Mouse (Mus musculus) right cerebral cortex, postnatal 10 days (tissue): Measurements from ENCODE around the gene Pde4d.

Experiments
- DNase-seq, 2 experiments: peaks; one replicate each; pipeline ENCODE4 v3.0.0; 2021; ENCODE audit warnings: low spot score in 2 of 2

The Pde4d gene

GRCm38 (mm10) chr13:108981144-108981543 lies 531.4 kb downstream of the Pde4d start:
- no peak for DNase-seq

DNA sequence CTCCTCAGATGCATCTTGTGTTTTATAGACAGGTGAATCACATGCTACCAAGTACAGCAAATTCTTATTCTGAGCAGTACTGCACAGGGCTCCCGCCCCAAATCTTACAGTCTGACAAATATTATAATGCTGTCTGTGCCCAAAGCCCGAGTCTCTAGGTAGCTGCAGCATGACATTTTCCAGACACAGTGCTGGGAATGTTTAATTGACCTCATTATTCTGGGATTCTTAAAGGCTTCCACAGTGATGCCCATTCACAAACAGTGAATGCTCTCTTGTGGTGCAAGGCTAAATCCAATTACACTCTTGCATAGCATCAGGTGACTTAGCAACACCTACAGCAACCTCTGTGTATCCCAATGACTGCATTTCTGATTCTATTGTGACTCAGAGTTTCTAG lies 549.0 kb downstream of the Pde4d start:
- DNase-seq, result no peak

- no peak for DNase-seq
Measured at GRCm38 (mm10) chr13:109024703-109025102, 575.0 kb downstream of the Pde4d start.

GRCm38 (mm10) chr13:109047126-109047525 lies 597.4 kb downstream of the Pde4d start:
- peak; percentile 73 to 85 for DNase-seq

GRCm38 (mm10) chr13:109052805-109053204 lies 603.1 kb downstream of the Pde4d start:
- no peak for DNase-seq

- DNase-seq, result peak; percentile 80 to 88
Measured at GRCm38 (mm10) chr13:109053242-109054018, 603.7 kb downstream of the Pde4d start.

GRCm38 (mm10) chr13:109058045-109058444 lies 608.3 kb downstream of the Pde4d start:
- no peak for DNase-seq

- DNase-seq, result no peak
Measured at GRCm38 (mm10) chr13:109066581-109067159, 616.9 kb downstream of the Pde4d start.

DNA sequence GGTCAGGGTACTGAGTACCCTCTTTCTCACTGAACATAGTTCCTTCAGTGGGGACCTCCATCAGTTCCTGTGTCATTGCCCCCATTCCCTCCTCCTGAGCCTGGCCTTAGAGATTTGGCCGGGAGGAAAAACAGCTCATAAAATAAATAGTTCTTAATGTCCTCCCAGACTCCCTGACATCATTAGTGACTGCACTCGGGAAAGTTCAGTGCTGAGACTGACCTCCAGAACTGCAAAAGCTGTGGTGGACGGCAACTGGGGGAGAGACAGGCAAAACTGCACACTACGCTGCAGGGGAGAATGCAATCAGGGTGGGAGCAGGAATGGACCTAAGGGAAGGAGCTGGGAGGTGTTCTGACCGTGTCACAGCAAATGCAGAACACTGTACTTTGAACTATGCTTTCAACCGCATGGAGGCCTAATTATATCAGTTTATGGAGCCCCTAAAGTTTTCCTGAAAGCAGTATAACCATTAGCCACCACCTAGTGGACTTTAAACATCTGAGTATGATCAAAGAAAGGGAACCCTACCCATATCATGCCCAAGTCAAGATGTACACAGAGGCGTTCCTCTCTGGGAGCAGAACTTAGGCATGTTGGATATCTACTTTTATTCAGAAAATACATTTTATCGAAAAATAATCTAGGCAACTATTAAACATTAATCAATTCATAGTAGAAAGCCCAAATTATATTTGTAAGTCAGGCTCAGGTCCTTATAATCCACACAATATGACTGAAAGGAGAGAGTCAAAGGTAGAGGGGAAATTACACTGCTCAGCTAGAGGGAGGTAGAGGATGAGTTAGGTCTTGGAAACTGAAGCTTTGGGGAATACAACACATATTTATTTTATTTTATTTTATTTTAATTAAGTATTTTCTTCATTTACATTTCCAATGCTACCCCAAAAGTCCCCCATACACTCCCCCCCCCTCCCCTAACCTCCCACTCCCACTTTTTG lies 618.8 kb downstream of the Pde4d start:
- no peak for DNase-seq

GRCm38 (mm10) chr13:109073371-109073770 lies 623.6 kb downstream of the Pde4d start:
- DNase-seq, result no peak

GRCm38 (mm10) chr13:109074078-109074477 lies 624.3 kb downstream of the Pde4d start:
- DNase-seq, result no peak

DNA sequence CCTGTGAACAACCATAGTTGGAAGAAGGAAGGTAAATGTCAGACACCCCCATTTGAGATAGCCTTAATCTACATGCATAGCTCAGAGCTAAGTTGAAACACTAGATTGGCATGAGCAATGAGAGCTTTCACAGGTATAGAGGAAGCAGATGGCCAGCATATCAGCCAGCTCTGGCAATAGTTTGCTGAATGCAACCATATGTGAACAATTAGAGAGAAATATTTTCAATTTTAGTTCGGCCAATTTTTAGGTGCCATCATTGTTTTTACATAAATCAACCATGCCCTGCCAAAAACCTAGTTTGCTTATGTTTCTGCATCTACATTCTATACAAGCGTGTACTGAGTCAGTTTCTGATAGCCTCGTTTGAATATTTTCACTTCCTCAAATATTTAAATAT lies 642.9 kb downstream of the Pde4d start:
- DNase-seq, result no peak

DNA sequence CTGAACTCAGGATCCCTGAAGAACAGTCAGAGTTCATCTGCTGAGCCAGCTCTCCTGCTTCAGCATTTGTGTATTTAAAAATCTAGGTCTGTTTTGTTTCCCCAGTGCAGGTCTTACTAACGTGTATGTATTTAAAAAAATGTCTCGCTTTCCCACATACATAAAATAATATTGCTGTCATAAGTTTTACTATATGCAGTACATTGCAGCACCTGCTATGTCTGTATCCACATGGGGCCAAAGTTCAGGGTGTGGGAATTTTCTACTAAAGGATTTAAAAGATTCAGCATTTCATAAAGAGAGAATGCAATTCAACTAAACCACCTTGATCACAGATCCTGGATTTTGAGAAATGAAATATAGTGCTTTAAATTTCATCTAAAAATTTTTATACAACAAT lies 646.9 kb downstream of the Pde4d start:
- DNase-seq, result no peak

- DNase-seq, result no peak
Measured at GRCm38 (mm10) chr13:109116004-109116341, 666.2 kb downstream of the Pde4d start.

- DNase-seq, result peak; percentile 76 to 79
Measured at GRCm38 (mm10) chr13:109116342-109117201, 666.8 kb downstream of the Pde4d start.

GRCm38 (mm10) chr13:109117210-109117791 lies 667.6 kb downstream of the Pde4d start:
- peak; percentile 25 to 41 for DNase-seq

DNA sequence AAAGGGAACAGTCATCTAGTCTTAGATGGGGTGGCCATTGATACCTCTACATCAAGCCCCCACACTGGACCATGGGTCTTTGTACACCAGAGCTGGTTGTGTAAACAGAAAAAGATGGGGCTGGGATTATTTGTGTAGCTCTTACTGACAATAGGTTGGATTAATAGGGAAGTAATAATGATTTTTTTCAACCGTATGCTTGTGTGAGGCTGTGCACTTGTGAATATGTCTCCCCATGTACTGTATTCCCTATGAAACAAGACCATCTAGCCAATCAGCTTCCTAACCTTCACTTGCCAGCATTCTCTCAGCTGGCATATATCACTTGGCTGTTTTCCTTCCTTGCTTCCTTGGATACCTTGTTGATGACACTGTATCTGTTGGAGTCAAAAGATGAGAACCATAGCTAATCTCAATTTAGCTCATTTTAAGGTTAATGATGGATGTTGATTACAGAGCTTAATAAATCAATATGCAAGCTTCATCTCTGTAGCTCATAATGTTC lies 668.6 kb downstream of the Pde4d start:
- no peak for DNase-seq

DNA sequence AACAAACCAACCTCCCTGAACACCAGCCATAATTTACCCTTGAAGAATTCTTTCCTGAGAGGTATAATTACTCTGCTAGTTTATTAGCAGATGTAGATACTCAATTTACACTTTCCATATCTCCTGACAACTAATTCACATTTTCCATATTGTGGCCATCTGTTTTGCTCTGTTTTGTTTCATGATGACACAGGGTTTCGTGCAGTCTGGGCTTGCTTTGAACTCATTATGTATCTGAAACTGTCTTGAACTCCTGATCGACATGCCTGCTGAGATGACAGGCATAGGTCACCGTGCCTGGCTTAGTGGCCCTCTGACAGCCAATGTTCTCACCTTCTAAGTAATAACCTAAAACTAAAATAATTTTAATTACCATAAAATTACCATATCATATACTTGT lies 672.1 kb downstream of the Pde4d start:
- DNase-seq, result no peak

DNA sequence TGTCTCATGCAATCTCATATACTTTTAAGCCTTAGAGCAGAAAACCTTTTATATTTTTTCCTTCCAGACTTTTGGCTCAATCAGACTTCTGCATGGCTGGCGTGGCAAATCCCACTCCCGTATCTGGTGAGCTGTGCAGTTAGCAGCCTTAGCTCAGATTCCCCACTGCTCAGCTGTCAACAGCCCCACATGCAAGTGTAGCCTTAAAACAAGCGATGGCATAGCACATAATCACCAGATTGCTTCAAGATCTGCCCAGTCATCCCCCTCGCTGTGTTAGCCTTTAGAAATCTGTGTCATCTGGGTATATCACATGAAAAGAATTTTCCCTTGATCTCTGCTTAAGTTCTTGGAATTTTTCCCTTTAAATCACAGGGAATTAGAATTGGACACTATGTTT lies 686.7 kb downstream of the Pde4d start:
- DNase-seq, result peak in 1 of 2 experiments; percentile 34

GRCm38 (mm10) chr13:109158703-109159102 lies 709.0 kb downstream of the Pde4d start:
- DNase-seq, result no peak
